ENCODE assay signal across 17 mouse cellular contexts in the genomic region with DNA sequence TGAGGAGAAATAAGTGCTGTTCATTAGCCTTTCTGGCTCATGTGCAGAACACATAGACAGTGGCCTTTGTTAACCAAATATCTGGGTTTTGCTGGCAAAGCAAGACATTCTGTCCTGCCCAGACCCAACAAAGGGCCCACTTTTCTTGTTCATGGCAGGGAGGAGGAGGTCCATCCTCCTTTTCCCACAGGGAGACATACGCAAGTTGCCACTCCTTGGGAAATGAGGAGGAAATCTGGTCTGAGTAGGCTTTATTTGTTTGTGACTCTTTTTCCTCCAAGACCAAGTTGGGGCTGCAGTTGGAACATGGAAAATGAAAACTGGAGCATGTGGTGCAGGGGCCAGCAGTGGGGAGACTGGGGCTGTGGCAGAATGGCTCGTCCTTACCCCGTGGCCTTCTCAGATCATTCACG.
DNase-seq lines count a peak whose midpoint lies in the region; ATAC-seq lines count a peak whose summit lies in the region.
"Had no signal": no experiment of that assay in that cellular context is flagged by ENCODE, and none has a peak within 500 bp of the region (broad histone marks: within the 10 kb centered on the region; RNA-seq: fewer than 3 reads in every experiment).

No protein-coding gene starts in this region.

- H3K4me3 ChIP-seq in forebrain, embryonic 15.5 days, result no peak overlapping the region
- H3K4me3 ChIP-seq in forebrain, embryonic 11.5 days (ENCODE audit: low read depth, low read length), result no peak overlapping the region
- H3K4me3 ChIP-seq in heart, embryonic 10.5 days, result no peak overlapping the region
- H3K4me3 ChIP-seq: embryonic facial prominence, embryonic 15.5 days; heart, embryonic 13.5 days; limb, embryonic 15.5 days; lung, embryonic 15.5 days had no signal

- 56% methylated on average over 4 of the region's 4 CpGs for WGBS in forebrain, embryonic 15.5 days
- WGBS in forebrain, embryonic 11.5 days, result 76% methylated on average over 4 of the region's 4 CpGs
- 85% methylated on average over 4 of the region's 4 CpGs for WGBS in heart, embryonic 10.5 days

- no peaks in the 10 kb centered on the region for H3K4me1 ChIP-seq in forebrain, embryonic 15.5 days
- no peaks in the 10 kb centered on the region for H3K4me1 ChIP-seq in forebrain, embryonic 11.5 days (replicated peaks; ENCODE audit: control insufficient read depth, insufficient read depth, low read length)
- H3K4me1 ChIP-seq in heart, embryonic 10.5 days, result no peaks in the 10 kb centered on the region
- H3K4me1 ChIP-seq: embryonic facial prominence, embryonic 15.5 days; heart, embryonic 13.5 days; limb, embryonic 15.5 days; lung, embryonic 15.5 days had no signal

- no peaks in the 10 kb centered on the region for H3K27me3 ChIP-seq in forebrain, embryonic 15.5 days
- H3K27me3 ChIP-seq in forebrain, embryonic 11.5 days (ENCODE audit: control insufficient read depth, insufficient read depth, low read length), result no peaks in the 10 kb centered on the region
- H3K27me3 ChIP-seq in heart, embryonic 10.5 days (ENCODE audit: insufficient read depth, poor library complexity, severe bottlenecking), result no peaks in the 10 kb centered on the region
- H3K27me3 ChIP-seq: embryonic facial prominence, embryonic 15.5 days; heart, embryonic 13.5 days; limb, embryonic 15.5 days; lung, embryonic 15.5 days had no signal

- peak; percentile 66; the same call in 1 of the 2 replicates for ATAC-seq in forebrain, embryonic 15.5 days (replicated peaks)
- no peak for ATAC-seq in forebrain, embryonic 11.5 days (replicated peaks; ENCODE audit: low FRiP score)
- ATAC-seq: activated CD4-positive, CD25-positive, alpha-beta regulatory T cell, adult 4 months had no signal

- peak overlapping the region; percentile 26; the same call in 1 of the 2 replicates for H3K27ac ChIP-seq in forebrain, embryonic 15.5 days (replicated peaks)
- H3K27ac ChIP-seq in forebrain, embryonic 11.5 days (ENCODE audit: low read depth, low read length), result no peak overlapping the region
- no peak overlapping the region for H3K27ac ChIP-seq in heart, embryonic 10.5 days
- H3K27ac ChIP-seq: embryonic facial prominence, embryonic 15.5 days; heart, embryonic 13.5 days; limb, embryonic 15.5 days; lung, embryonic 15.5 days had no signal

- no peaks in the 10 kb centered on the region for H3K9me3 ChIP-seq in forebrain, embryonic 15.5 days
- no peaks in the 10 kb centered on the region for H3K9me3 ChIP-seq in forebrain, embryonic 11.5 days (ENCODE audit: control insufficient read depth, low read length)
- H3K9me3 ChIP-seq in heart, embryonic 10.5 days, result no peaks in the 10 kb centered on the region
- H3K9me3 ChIP-seq: embryonic facial prominence, embryonic 15.5 days; heart, embryonic 13.5 days; limb, embryonic 15.5 days; lung, embryonic 15.5 days had no signal

- no peak overlapping the region for H3K9ac ChIP-seq in forebrain, embryonic 15.5 days (replicated peaks)
- no peak overlapping the region for H3K9ac ChIP-seq in forebrain, embryonic 11.5 days (ENCODE audit: low read length)
- H3K9ac ChIP-seq: embryonic facial prominence, embryonic 15.5 days; heart, embryonic 13.5 days; limb, embryonic 15.5 days; lung, embryonic 15.5 days had no signal

- H3K36me3 ChIP-seq in forebrain, embryonic 15.5 days, result no peaks in the 10 kb centered on the region
- H3K36me3 ChIP-seq in forebrain, embryonic 11.5 days (ENCODE audit: control insufficient read depth, insufficient read depth, low read length), result no peaks in the 10 kb centered on the region
- no peaks in the 10 kb centered on the region for H3K36me3 ChIP-seq in heart, embryonic 10.5 days
- H3K36me3 ChIP-seq: embryonic facial prominence, embryonic 15.5 days; heart, embryonic 13.5 days; limb, embryonic 15.5 days; lung, embryonic 15.5 days had no signal

- H3K4me2 ChIP-seq in forebrain, embryonic 15.5 days (replicated peaks), result no peak overlapping the region
- H3K4me2 ChIP-seq in forebrain, embryonic 11.5 days (ENCODE audit: low read depth, low read length, severe bottlenecking), result no peak overlapping the region
- H3K4me2 ChIP-seq: embryonic facial prominence, embryonic 15.5 days; heart, embryonic 13.5 days; limb, embryonic 15.5 days; lung, embryonic 15.5 days had no signal

- DNase-seq in forebrain, embryonic 11.5 days (ENCODE audit: low spot score), result no peak
- peak; percentile 28 to 54 for DNase-seq in right cerebral cortex, postnatal 10 days (ENCODE audit: low spot score in 2 of 2)
- DNase-seq in right cerebral cortex, postnatal 14 days, result no peak
- peak; percentile 42 to 49 for DNase-seq in layer of hippocampus, postnatal 36 days
- no peak for DNase-seq in heart, embryonic 10.5 days (ENCODE audit: low spot score)
- no peak for DNase-seq in yolk sac, embryonic 10.5 days (ENCODE audit: low spot score)
- DNase-seq in heart, adult 11 months, result no peak
- DNase-seq: cerebellum, postnatal 25 days; gastrocnemius, postnatal 10 days; kidney, postnatal 14 days; thymus, adult 2 months had no signal

Comparison
In these comparisons a context has a peak if more than half of its experiments do, and no peak if none do; other contexts are left out.
1. DNase-seq: peak in right cerebral cortex, postnatal 10 days (2 of 2) and layer of hippocampus, postnatal 36 days (2 of 2); none in forebrain, embryonic 11.5 days (single experiment), right cerebral cortex, postnatal 14 days (single experiment), heart, embryonic 10.5 days (single experiment), yolk sac, embryonic 10.5 days (single experiment) and heart, adult 11 months (single experiment).